9 mouse cellular contexts compared by ENCODE assay signal in the genomic region with DNA sequence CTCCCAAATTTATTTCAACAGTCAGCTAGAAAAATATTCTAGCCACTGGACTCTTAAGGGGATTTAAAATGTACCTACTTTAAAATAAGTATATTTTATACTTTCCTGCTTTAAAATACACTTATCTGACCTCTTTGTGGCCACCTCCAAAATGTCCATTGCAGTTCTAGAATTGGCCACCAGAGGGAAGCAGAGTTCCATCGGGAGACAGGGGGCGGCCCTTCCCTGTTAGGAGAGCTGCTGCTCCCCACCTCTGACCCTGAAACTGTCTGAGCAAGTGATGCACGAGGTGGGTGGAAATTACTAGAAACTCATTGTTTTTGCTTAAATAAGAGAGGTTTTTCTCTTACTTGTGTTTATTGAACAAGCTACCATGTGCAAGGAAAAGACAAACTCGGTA. TPM values are rescaled to one million over a fixed set of nuclear protein-coding genes. Genes with fewer than 3 reads are reported as not detected.
DNase-seq lines count a peak whose midpoint lies in the region; ATAC-seq and TF ChIP-seq lines count a peak whose summit lies in the region.
"Had no signal": no experiment of that assay in that cellular context is flagged by ENCODE, and none has a peak within 500 bp of the region (broad histone marks: within the 10 kb centered on the region; RNA-seq: fewer than 3 reads in every experiment).

No protein-coding gene starts in this region.

- no peak for TF ChIP-seq POLR2A in CH12.LX (IDR thresholded peaks at IDR 0.05; ENCODE audit: low read depth, low read length)

- H3K9me3 ChIP-seq in heart, embryonic 12.5 days (replicated peaks): no peaks in the 10 kb centered on the region
- H3K9me3 ChIP-seq in CH12.LX (replicated peaks; ENCODE audit: low read length): no peaks in the 10 kb centered on the region
- H3K9me3 ChIP-seq: liver, embryonic 15.5 days had no signal

- TF ChIP-seq EP300 in CH12.LX (IDR thresholded peaks at IDR 0.05; ENCODE audit: low read length): no peak

- in situ Hi-C loops in CH12.LX (cut with MboI; ENCODE audit: low pct_ligation_motif_present, low pct_unique_long_range_greater_than_20kb, low sequenced_read_pairs): no loop called here

- WGBS in heart, embryonic 12.5 days: 20% methylated on average over 4 of the region's 4 CpGs

- TF ChIP-seq CTCF in CH12.LX (conservative IDR thresholded peaks at IDR 0.05 in 1 of 2, IDR thresholded peaks at IDR 0.05 in 1 of 2; ENCODE audit: low read depth in 2 of 2, low read length in 2 of 2): peak; percentile 88 to 95
- TF ChIP-seq CTCF in gastrocnemius, adult 2 months (IDR thresholded peaks at IDR 0.05): peak; percentile 99; the same call in 1 of the 2 replicates

- ATAC-seq in heart, embryonic 12.5 days (ENCODE audit: insufficient number of reproducible peaks, low FRiP score): no peak

- dilution Hi-C loops in CH12.LX (cut with MboI; ENCODE audit: extremely low pct_ligation_motif_present, extremely low pct_unique_long_range_greater_than_20kb, low sequenced_read_pairs): no loop called here

- no peaks in the 10 kb centered on the region for H3K36me3 ChIP-seq in heart, embryonic 12.5 days
- no peaks in the 10 kb centered on the region for H3K36me3 ChIP-seq in CH12.LX (replicated peaks in 1 of 2; ENCODE audit: control insufficient read depth in 1 of 2, insufficient read depth in 1 of 2, low read length in 1 of 2)
- H3K36me3 ChIP-seq: liver, embryonic 15.5 days had no signal

- H3K4me1 ChIP-seq in heart, embryonic 12.5 days (replicated peaks): 0 out of 2 replicates have a peak, but pooled peaks cover 4% of the 10 kb centered on the region
- H3K4me1 ChIP-seq in CH12.LX (ENCODE audit: control insufficient read depth in 1 of 2, insufficient read depth in 2 of 2): peaks cover 8 to 31% of the 10 kb centered on the region in 2 experiments
- H3K4me1 ChIP-seq: liver, embryonic 15.5 days had no signal

- intact Hi-C loops in gastrocnemius, adult 2 months (cut with DNase I): no loop called here

- H3K79me2 ChIP-seq in CH12.LX (replicated peaks; ENCODE audit: control insufficient read depth, extremely low read depth, insufficient read depth, poor library complexity, severe bottlenecking): no peaks in the 10 kb centered on the region

- no peak overlapping the region for H3K27ac ChIP-seq in heart, embryonic 12.5 days (ENCODE audit: poor library complexity, severe bottlenecking)
- no peak overlapping the region for H3K27ac ChIP-seq in CH12.LX (ENCODE audit: insufficient read depth, low read depth)
- H3K27ac ChIP-seq in gastrocnemius, adult 2 months: no peak overlapping the region
- H3K27ac ChIP-seq: liver, embryonic 15.5 days had no signal

- no peak overlapping the region for H3K4me3 ChIP-seq in heart, embryonic 12.5 days
- H3K4me3 ChIP-seq in CH12.LX (replicated peaks in 1 of 3; ENCODE audit: low read depth in 2 of 3, low read length in 2 of 3, poor library complexity in 1 of 3): no peak overlapping the region
- no peak overlapping the region for H3K4me3 ChIP-seq in gastrocnemius, adult 2 months
- H3K4me3 ChIP-seq: liver, embryonic 15.5 days had no signal

- TF ChIP-seq RAD21 in CH12.LX (IDR thresholded peaks at IDR 0.05; ENCODE audit: low read depth, low read length): peak; percentile 94

- no peak overlapping the region for H3K4me2 ChIP-seq in heart, embryonic 12.5 days
- no peak overlapping the region for H3K4me2 ChIP-seq in CH12.LX (ENCODE audit: insufficient read depth, low read depth, poor library complexity, severe bottlenecking)
- H3K4me2 ChIP-seq: liver, embryonic 15.5 days had no signal

- DNase-seq in heart, adult 8-10 months (ENCODE audit: low spot score): peak; percentile 72
- no peak for DNase-seq in CH12.LX (ENCODE audit: extremely low read depth)
- DNase-seq in c-Kit-positive CD71-positive TER-119-negative erythroid progenitor cells, embryonic 14.5 days (ENCODE audit: low read depth): peak; percentile 28
- DNase-seq in gastrocnemius, adult 2 months: peak; percentile 57
- peak; percentile 64 to 93 for DNase-seq in layer of hippocampus, postnatal 25 days (ENCODE audit: extremely low spot score in 1 of 2, low spot score in 1 of 2)
- peak; percentile 78 to 79 for DNase-seq in natural killer cell, adult 2 months (ENCODE audit: low spot score in 2 of 2)
- DNase-seq in thymus, postnatal 0 days (ENCODE audit: low spot score): peak; percentile 68

- H3K9ac ChIP-seq in heart, embryonic 12.5 days: no peak overlapping the region
- H3K9ac ChIP-seq in CH12.LX (ENCODE audit: insufficient read depth, low read depth): no peak overlapping the region
- H3K9ac ChIP-seq: liver, embryonic 15.5 days had no signal

- peaks cover 3% of the 10 kb centered on the region; the same call in 1 of the 2 replicates for H3K27me3 ChIP-seq in heart, embryonic 12.5 days (replicated peaks)
- H3K27me3 ChIP-seq in CH12.LX (replicated peaks): no peaks in the 10 kb centered on the region
- H3K27me3 ChIP-seq: liver, embryonic 15.5 days had no signal

TF ChIP-seq in CH12.LX, 34 proteins besides CTCF, POLR2A, EP300 and RAD21:
- TF ChIP-seq ZC3H11A (IDR thresholded peaks at IDR 0.05; ENCODE audit: low read depth, low read length) (peak; percentile 55), MAZ (IDR thresholded peaks at IDR 0.05; ENCODE audit: low read depth, low read length) (no peak), SMC3 (IDR thresholded peaks at IDR 0.05; ENCODE audit: low read depth, low read length) (peak; percentile 86)

RNA-seq across cellular contexts. Expression of gene Fndc1, which starts 36.6 kb away (rescaled TPM):
- total RNA-seq in heart, adult 8-10 months (2022): 10 to 100 TPM in 3 of 4 experiments, 1 to 10 TPM in 1; 8.3 to 11.7 (median 10.6) TPM
- 4.6 and 6.7 TPM in 2 replicates for polyA plus RNA-seq in heart, embryonic 12.5 days (2016; fragmentation: Nextera tagmentation; extraction: Ambion mirVana)
- total RNA-seq in CH12.LX (2012; rRNA removed): 0.17 and 0.25 TPM in 2 replicates
- total RNA-seq in CH12.LX (2014; rRNA removed): 0.05 and 0.34 TPM in 2 replicates
- polyA plus RNA-seq in CH12.LX (2012; ENCODE audit: insufficient read length, low read depth): 0.14 TPM in 1 of 2 replicates, not detected in the other
- total RNA-seq in gastrocnemius, adult 2 months (2021): 10 to 100 TPM; 22.2 to 46.4 TPM
- 10 to 100 TPM; 11.1 to 12.4 TPM for total RNA-seq in layer of hippocampus, postnatal 25 days (2021)
- 3.6 and 4.0 TPM in 2 replicates for polyA plus RNA-seq in thymus, postnatal 0 days (2015; fragmentation: Nextera tagmentation; extraction: Ambion mirVana)

Comparison
In these comparisons a context has a peak if more than half of its experiments do, and no peak if none do; other contexts are left out.
1. RNA of gene Fndc1, which starts 36.6 kb away (total RNA-seq): 22.2 to 46.4 TPM in gastrocnemius, adult 2 months, 11.1 to 12.4 TPM in layer of hippocampus, postnatal 25 days and 8.3 to 11.7 TPM in heart, adult 8-10 months; 0.05 to 0.34 TPM in CH12.LX; every median in the first group is over 4 times any median in the second.